Mouse (Mus musculus) ES-Bruce4 (cell line): ENCODE results near the gene Lyst.

Source experiments
- CTCF ChIP-seq: IDR thresholded peaks from one replicate; pipeline ENCODE4 v1.8.1; 2011; ENCODE audit warnings: low read depth, low read length
- POLR2A ChIP-seq: IDR thresholded peaks from one replicate; pipeline ENCODE4 v1.8.1; 2011; ENCODE audit warnings: low read length; ENCODE audit not compliant: insufficient read depth

DNA sequence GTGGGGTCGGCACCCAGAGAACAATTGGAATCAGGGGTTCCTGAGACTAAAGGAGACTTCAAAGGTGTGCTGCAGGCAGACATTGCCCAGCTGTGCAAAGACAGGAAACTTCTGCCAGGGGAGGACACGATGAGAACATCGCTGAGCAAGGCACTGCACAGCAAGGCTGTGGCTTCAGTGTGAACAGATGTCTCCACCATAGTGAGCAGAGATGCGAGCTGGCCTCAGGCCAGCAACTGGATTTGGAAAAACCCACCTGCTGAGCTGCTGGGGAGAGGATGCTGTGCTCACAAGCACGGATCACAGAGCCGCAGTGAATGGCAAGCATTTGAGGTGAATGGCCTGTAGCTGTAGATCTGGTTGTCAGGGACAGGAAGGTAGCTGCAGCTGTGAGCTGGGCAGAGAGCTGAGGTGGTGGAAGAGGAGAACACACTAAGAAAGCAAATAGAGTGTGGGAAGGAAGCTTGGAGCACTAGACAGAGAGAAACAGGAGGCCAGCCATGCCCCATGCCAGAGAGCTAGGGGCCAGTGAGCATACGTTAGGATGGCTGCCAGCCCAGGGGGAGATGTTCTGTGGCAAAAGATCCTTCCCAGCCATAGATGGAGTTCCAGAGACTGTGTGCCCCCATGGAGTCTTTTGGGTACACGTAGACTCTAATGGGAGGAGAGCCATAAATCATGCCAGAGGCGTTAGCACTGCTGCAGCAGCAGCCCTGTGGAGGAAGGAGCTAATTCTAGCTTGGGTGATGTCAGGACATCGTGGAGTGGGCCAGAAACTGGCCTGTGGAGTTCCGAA, 218.3 kb downstream of the Lyst start:
- TF ChIP-seq POLR2A: no peak
- no peak for TF ChIP-seq CTCF
